Mouse (Mus musculus) adrenal gland, adult 8-10 months (tissue): ENCODE results near the gene Zfp423. TPM values are rescaled to one million over a fixed set of nuclear protein-coding genes. Genes with fewer than 3 reads are reported as not detected.

Experiments used
- DNase-seq: peaks from one replicate; pipeline ENCODE4 v3.0.0; 2022
- total RNA-seq, 4 experiments: library from RNA; stranded (reverse); gene quantifications; 2 replicates each; pipeline ENCODE4 v1.2.4; 2022

Zfp423 gene
- total RNA-seq, 4 experiments from 2014 or later: 18.3 to 47.9 (median 33.8) TPM

- no peak for DNase-seq
Measured at GRCm38 (mm10) chr8:87835411-87835821, 124.0 kb downstream of the Zfp423 start.

GRCm38 (mm10) chr8:87834656-87835055 is 124.7 kb downstream of the Zfp423 start:
- no peak for DNase-seq

- DNase-seq: no peak
Measured at GRCm38 (mm10) chr8:87833841-87834620, 125.4 kb downstream of the Zfp423 start.

- DNase-seq: no peak
Measured at GRCm38 (mm10) chr8:87833339-87833738, 126.1 kb downstream of the Zfp423 start.

- DNase-seq: no peak
Measured at GRCm38 (mm10) chr8:87832381-87833325, 126.7 kb downstream of the Zfp423 start.

- DNase-seq: no peak
Measured at GRCm38 (mm10) chr8:87831567-87831966, 127.8 kb downstream of the Zfp423 start.

- no peak for DNase-seq
Measured at GRCm38 (mm10) chr8:87831116-87831515, 128.3 kb downstream of the Zfp423 start.

GRCm38 (mm10) chr8:87830200-87830599 is 129.2 kb downstream of the Zfp423 start:
- DNase-seq: no peak

- no peak for DNase-seq
Measured at GRCm38 (mm10) chr8:87826013-87826660, 133.3 kb downstream of the Zfp423 start.

- no peak for DNase-seq
Measured at GRCm38 (mm10) chr8:87823172-87823571, 136.2 kb downstream of the Zfp423 start.

GRCm38 (mm10) chr8:87822690-87823089 is 136.7 kb downstream of the Zfp423 start:
- no peak for DNase-seq

- no peak for DNase-seq
Measured at GRCm38 (mm10) chr8:87822175-87822574, 137.2 kb downstream of the Zfp423 start.

- DNase-seq: no peak
Measured at GRCm38 (mm10) chr8:87821655-87822054, 137.7 kb downstream of the Zfp423 start.

GRCm38 (mm10) chr8:87819263-87819662 is 140.1 kb downstream of the Zfp423 start:
- no peak for DNase-seq

- DNase-seq: no peak
Measured at GRCm38 (mm10) chr8:87818506-87818905, 140.9 kb downstream of the Zfp423 start.

GRCm38 (mm10) chr8:87816141-87816540 is 143.3 kb downstream of the Zfp423 start:
- no peak for DNase-seq

- no peak for DNase-seq
Measured at GRCm38 (mm10) chr8:87812661-87813060, 146.7 kb downstream of the Zfp423 start.

GRCm38 (mm10) chr8:87812069-87812449 is 147.3 kb downstream of the Zfp423 start:
- no peak for DNase-seq

- DNase-seq: no peak
Measured at GRCm38 (mm10) chr8:87811399-87812068, 147.9 kb downstream of the Zfp423 start.

GRCm38 (mm10) chr8:87810771-87811170 is 148.6 kb downstream of the Zfp423 start:
- DNase-seq: no peak

- DNase-seq: no peak
Measured at GRCm38 (mm10) chr8:87804327-87804900, 155.0 kb downstream of the Zfp423 start.

- DNase-seq: no peak
Measured at GRCm38 (mm10) chr8:87803437-87803836, 156.0 kb downstream of the Zfp423 start.
